Mouse (Mus musculus) heart, embryonic 16.5 days (tissue): ENCODE measurements around the gene Socs7. TPM values are rescaled to one million over a fixed set of nuclear protein-coding genes. Genes with fewer than 3 reads are reported as not detected.

Experiments used
- ATAC-seq: fragments of 200-750 bp; cut with Nextera tagmentation; replicated peaks from 2 replicates; pipeline ENCODE4 v1.8.0; 2017; ENCODE audit warnings: moderate number of reproducible peaks; ENCODE audit not compliant: insufficient read depth, low FRiP score; ENCODE audit errors: extremely low read depth
- H3K27ac ChIP-seq: fragments of 300-500 bp; sonication (generic); 2 replicates; pipeline ENCODE4 v1.5.1; 2014; ENCODE audit warnings: mild to moderate bottlenecking, low read length, control low read depth, moderate library complexity
- H3K27me3 ChIP-seq: fragments of 300-500 bp; sonication (generic); 2 replicates; pipeline ENCODE4 v1.6.1; 2014; ENCODE audit warnings: low read length, mixed read lengths; ENCODE audit not compliant: control insufficient read depth, insufficient read depth
- H3K36me3 ChIP-seq: fragments of 300-500 bp; sonication (generic); 2 replicates; pipeline ENCODE4 v1.6.1; 2014; ENCODE audit not compliant: control insufficient read depth, insufficient read depth
- H3K4me1 ChIP-seq: fragments of 300-500 bp; sonication (generic); 2 replicates; pipeline ENCODE4 v1.6.1; 2014; ENCODE audit warnings: low read length, mixed read lengths; ENCODE audit not compliant: control insufficient read depth, insufficient read depth
- H3K4me2 ChIP-seq: fragments of 300-500 bp; sonication (generic); 2 replicates; pipeline ENCODE4 v1.6.1; 2014; ENCODE audit warnings: low read depth, mild to moderate bottlenecking, control low read depth, low read length
- H3K4me3 ChIP-seq: fragments of 300-500 bp; sonication (generic); 2 replicates; pipeline ENCODE4 v1.5.1; 2014; ENCODE audit warnings: mild to moderate bottlenecking, control low read depth, low read length
- H3K9ac ChIP-seq: fragments of 300-500 bp; sonication (generic); 2 replicates; pipeline ENCODE4 v1.6.1; 2014; ENCODE audit warnings: low read length, control low read depth
- H3K9me3 ChIP-seq: fragments of 300-500 bp; sonication (generic); replicated peaks from 2 replicates; pipeline ENCODE4 v1.6.1; 2016; ENCODE audit warnings: low read length; ENCODE audit not compliant: control insufficient read depth
- WGBS: fragments of 180-500 bp; shearing (Covaris S2); extraction: QIAGEN DNeasy Blood & Tissue Kit; methylation state at CpG from one replicate; pipeline ENCODE4 v1.1.7; 2014; 5-methylcytosine and 5-hydroxymethylcytosine counted together
- polyA plus RNA-seq: library from polyadenylated mRNA; unstranded; fragments of >200 nt; fragmentation: Nextera tagmentation; extraction: Ambion mirVana; gene quantifications from 2 replicates; pipeline ENCODE4 v1.2.1, GENCODE M21; 2015

Socs7 gene
- polyA plus RNA-seq, 1 experiment from 2014 or later: 3.2 TPM

GRCm38 (mm10) chr11:97439935-97440334 is 77.6 kb downstream of the Socs7 start:
- Histone ChIP-seq H3K9me3 (no peaks in the 10 kb centered on the region), H3K9ac (peak overlapping the region; percentile 83), H3K27me3 (no peaks in the 10 kb centered on the region), H3K4me2 (peak overlapping the region; percentile 67), H3K4me1 (peaks cover 75% of the 10 kb centered on the region), H3K27ac (peak overlapping the region; percentile 94), H3K4me3 (peak overlapping the region; percentile 69), H3K36me3 (peaks cover 12% of the 10 kb centered on the region)
- peak; percentile 69 for ATAC-seq
- WGBS: 0% methylated on average over 33 of the region's 37 CpGs

GRCm38 (mm10) chr11:97440441-97440881 is 78.1 kb downstream of the Socs7 start:
- H3K27me3 ChIP-seq: no peaks in the 10 kb centered on the region
- peak overlapping the region; percentile 94 for H3K27ac ChIP-seq
- H3K36me3 ChIP-seq: peaks cover 15% of the 10 kb centered on the region
- peak overlapping the region; percentile 69 for H3K4me3 ChIP-seq
- peak overlapping the region; percentile 67 for H3K4me2 ChIP-seq
- H3K4me1 ChIP-seq: peaks cover 70% of the 10 kb centered on the region
- no peaks in the 10 kb centered on the region for H3K9me3 ChIP-seq
- under 1% methylated on average over 33 of the region's 34 CpGs for WGBS
- peak; percentile 14 for ATAC-seq
- H3K9ac ChIP-seq: peak overlapping the region; percentile 83

GRCm38 (mm10) chr11:97441036-97441657 is 78.8 kb downstream of the Socs7 start:
- H3K4me3 ChIP-seq: peak overlapping the region; percentile 69
- H3K9me3 ChIP-seq: no peaks in the 10 kb centered on the region
- peak overlapping the region; percentile 67 for H3K4me2 ChIP-seq
- H3K9ac ChIP-seq: peak overlapping the region; percentile 83
- peaks cover 66% of the 10 kb centered on the region for H3K4me1 ChIP-seq
- peak overlapping the region; percentile 94 for H3K27ac ChIP-seq
- no peaks in the 10 kb centered on the region for H3K27me3 ChIP-seq
- 14% methylated on average over 15 of the region's 15 CpGs for WGBS
- ATAC-seq: no peak
- H3K36me3 ChIP-seq: peaks cover 15% of the 10 kb centered on the region

- Histone ChIP-seq H3K9ac (peak overlapping the region; percentile 83), H3K27ac (peak overlapping the region; percentile 94), H3K4me1 (peaks cover 60% of the 10 kb centered on the region), H3K27me3 (no peaks in the 10 kb centered on the region), H3K36me3 (peaks cover 20% of the 10 kb centered on the region), H3K4me2 (peak overlapping the region; percentile 67), H3K4me3 (peak overlapping the region; percentile 69), H3K9me3 (no peaks in the 10 kb centered on the region)
- WGBS: 8% methylated on average over 3 of the region's 3 CpGs
- no peak for ATAC-seq
Measured at GRCm38 (mm10) chr11:97441658-97442125, 79.3 kb downstream of the Socs7 start.

GRCm38 (mm10) chr11:97442891-97443675 is 80.7 kb downstream of the Socs7 start:
- Histone ChIP-seq H3K9me3 (no peaks in the 10 kb centered on the region), H3K4me3 (no peak overlapping the region), H3K36me3 (peaks cover 30% of the 10 kb centered on the region), H3K4me1 (peaks cover 47% of the 10 kb centered on the region), H3K27ac (no peak overlapping the region), H3K9ac (0 out of 2 replicates have a peak overlapping the region, but pooled peaks have one; percentile 18), H3K4me2 (peak overlapping the region; percentile 67; the same call in 1 of the 2 replicates), H3K27me3 (no peaks in the 10 kb centered on the region)
- no peak for ATAC-seq
- 65% methylated on average over 11 of the region's 11 CpGs for WGBS

- H3K36me3 ChIP-seq: peaks cover 42% of the 10 kb centered on the region
- no peak overlapping the region for H3K4me3 ChIP-seq
- H3K27ac ChIP-seq: no peak overlapping the region
- no peak overlapping the region for H3K4me2 ChIP-seq
- no peaks in the 10 kb centered on the region for H3K9me3 ChIP-seq
- peaks cover 51% of the 10 kb centered on the region for H3K4me1 ChIP-seq
- no peaks in the 10 kb centered on the region for H3K27me3 ChIP-seq
- ATAC-seq: no peak
- H3K9ac ChIP-seq: no peak overlapping the region
- 54% methylated on average over 6 of the region's 6 CpGs for whole genome bisulfite sequencing
Measured at GRCm38 (mm10) chr11:97445596-97445995, 83.2 kb downstream of the Socs7 start.

- Histone ChIP-seq H3K9me3 (no peaks in the 10 kb centered on the region), H3K36me3 (peaks cover 42% of the 10 kb centered on the region), H3K27me3 (no peaks in the 10 kb centered on the region), H3K27ac (no peak overlapping the region), H3K4me2 (no peak overlapping the region), H3K4me3 (no peak overlapping the region), H3K9ac (no peak overlapping the region), H3K4me1 (peaks cover 53% of the 10 kb centered on the region)
- 53% methylated on average over 4 of the region's 4 CpGs for WGBS
- no peak for ATAC-seq
Measured at GRCm38 (mm10) chr11:97445999-97446511, 83.7 kb downstream of the Socs7 start.

- H3K4me3 ChIP-seq: no peak overlapping the region
- ATAC-seq: no peak
- no peaks in the 10 kb centered on the region for H3K27me3 ChIP-seq
- no peak overlapping the region for H3K9ac ChIP-seq
- H3K36me3 ChIP-seq: peaks cover 62% of the 10 kb centered on the region
- no peak overlapping the region for H3K27ac ChIP-seq
- H3K4me1 ChIP-seq: peaks cover 36% of the 10 kb centered on the region
- WGBS: 82% methylated on average over 7 of the region's 7 CpGs
- no peaks in the 10 kb centered on the region for H3K9me3 ChIP-seq
- H3K4me2 ChIP-seq: no peak overlapping the region
Measured at GRCm38 (mm10) chr11:97447979-97448378, 85.6 kb downstream of the Socs7 start.
